Mouse (Mus musculus) T-cell, adult 2 months (primary cell): ENCODE data around the gene Vill.

Source experiments
- DNase-seq: peaks from one replicate; pipeline ENCODE4 v3.0.0; 2022; ENCODE audit warnings: low spot score

The Vill gene

GRCm38 (mm10) chr9:119034676-119035665 lies 17.6 kb upstream of the Vill start:
- DNase-seq, result no peak

- no peak for DNase-seq
Observed at GRCm38 (mm10) chr9:119035836-119036235, 16.7 kb upstream of the Vill start.

GRCm38 (mm10) chr9:119037076-119037730 lies 15.4 kb upstream of the Vill start:
- no peak for DNase-seq

- DNase-seq, result no peak
Observed at GRCm38 (mm10) chr9:119038574-119038973, 14.0 kb upstream of the Vill start.

- DNase-seq, result no peak
Observed at GRCm38 (mm10) chr9:119040101-119040775, 12.3 kb upstream of the Vill start.

GRCm38 (mm10) chr9:119048182-119048903 lies 4.2 kb upstream of the Vill start:
- DNase-seq, result no peak

- no peak for DNase-seq
Observed at GRCm38 (mm10) chr9:119051158-119051557, 1.4 kb upstream of the Vill start.

GRCm38 (mm10) chr9:119053964-119054576 lies 1.5 kb downstream of the Vill start:
- no peak for DNase-seq

DNA sequence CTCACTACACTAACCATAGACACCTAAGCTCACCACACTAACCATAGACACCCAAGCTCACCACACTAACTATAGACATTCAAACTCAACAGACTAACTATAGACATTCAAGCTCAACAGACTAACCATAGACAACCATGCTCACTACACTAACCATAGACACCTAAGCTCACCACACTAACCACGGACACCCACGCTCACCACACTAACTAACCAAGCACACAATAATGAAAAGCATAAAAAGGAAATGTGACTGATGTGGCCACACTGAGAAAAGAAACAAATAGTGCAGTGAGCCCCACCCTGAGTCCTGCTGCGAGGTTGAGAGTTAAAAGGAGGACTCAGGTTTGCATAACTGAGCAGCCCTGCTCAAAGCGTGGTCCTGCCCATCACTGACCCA lies 2.8 kb downstream of the Vill start:
- DNase-seq, result no peak

GRCm38 (mm10) chr9:119058245-119058644 lies 5.7 kb downstream of the Vill start:
- DNase-seq, result no peak

GRCm38 (mm10) chr9:119060701-119061100 lies 8.1 kb downstream of the Vill start:
- no peak for DNase-seq

- no peak for DNase-seq
Observed at GRCm38 (mm10) chr9:119063036-119063644, 10.6 kb downstream of the Vill start.

DNA sequence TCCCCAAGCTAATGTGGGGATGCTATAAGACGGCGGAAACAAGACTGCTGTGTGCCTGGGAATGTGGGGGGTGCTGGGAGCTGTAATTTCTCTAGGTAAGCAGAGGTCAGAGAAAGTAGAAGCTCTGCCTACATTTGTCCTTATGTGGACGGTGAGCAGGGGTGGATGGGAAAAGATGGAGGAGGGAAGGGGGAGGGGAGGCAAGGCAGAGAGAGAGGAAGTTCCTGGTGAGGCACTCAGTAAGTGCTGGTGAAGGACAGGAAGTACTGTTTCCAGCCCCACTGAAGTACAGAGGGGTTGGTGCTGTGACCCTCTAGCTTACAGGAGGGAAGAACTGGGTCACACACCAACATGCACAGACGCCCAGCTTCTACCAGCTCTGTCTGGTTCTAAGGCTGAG lies 11.7 kb downstream of the Vill start:
- no peak for DNase-seq

- DNase-seq, result peak; percentile 33
Observed at GRCm38 (mm10) chr9:119067601-119068000, 15.0 kb downstream of the Vill start.

GRCm38 (mm10) chr9:119068266-119068665 lies 15.7 kb downstream of the Vill start:
- DNase-seq, result no peak

GRCm38 (mm10) chr9:119070173-119070825 lies 17.7 kb downstream of the Vill start:
- DNase-seq, result no peak

GRCm38 (mm10) chr9:119071786-119072185 lies 19.2 kb downstream of the Vill start:
- no peak for DNase-seq

DNA sequence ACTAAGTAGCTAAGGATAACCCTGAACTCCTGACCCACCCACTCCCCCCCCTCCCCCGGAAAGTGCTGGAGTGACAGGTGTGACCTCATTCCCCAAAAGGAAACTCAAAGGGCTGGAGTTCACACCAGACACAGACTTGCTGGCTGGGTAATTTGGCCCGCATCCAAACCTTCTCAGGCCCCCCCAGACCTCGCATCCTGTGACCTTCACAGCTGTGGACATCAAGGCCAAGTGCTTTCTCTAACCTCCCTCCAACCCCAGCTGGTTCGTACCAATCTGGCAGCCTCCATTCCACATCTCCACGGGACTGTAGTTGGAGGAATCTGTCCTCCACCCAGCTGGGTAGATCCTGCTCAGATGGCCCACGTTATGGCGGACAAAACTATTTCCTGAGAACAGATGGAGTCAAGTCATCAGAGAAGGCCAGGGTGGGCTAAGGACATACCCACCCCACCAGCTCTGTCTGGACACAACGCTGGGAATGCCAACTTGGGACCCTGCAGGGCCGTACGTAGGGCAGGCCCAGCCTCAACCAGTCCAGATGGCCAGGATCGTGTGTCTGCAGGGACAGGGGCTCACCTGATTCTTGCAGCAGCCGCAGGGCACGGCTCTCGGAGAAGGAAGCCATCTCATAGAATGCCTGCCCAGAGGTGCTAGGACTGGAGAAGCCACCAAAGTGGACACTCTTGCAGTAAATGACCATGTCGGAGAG lies 20.8 kb downstream of the Vill start:
- no peak for DNase-seq

- DNase-seq, result no peak
Observed at GRCm38 (mm10) chr9:119075685-119076084, 23.1 kb downstream of the Vill start.
